Mouse (Mus musculus): ENCODE results near the gene Hoxb6. TPM values are rescaled to one million over a fixed set of nuclear protein-coding genes. Genes with fewer than 3 reads are reported as not detected.

The Hoxb6 gene
- total and polyA plus RNA-seq, 3 experiments: not detected

DNA sequence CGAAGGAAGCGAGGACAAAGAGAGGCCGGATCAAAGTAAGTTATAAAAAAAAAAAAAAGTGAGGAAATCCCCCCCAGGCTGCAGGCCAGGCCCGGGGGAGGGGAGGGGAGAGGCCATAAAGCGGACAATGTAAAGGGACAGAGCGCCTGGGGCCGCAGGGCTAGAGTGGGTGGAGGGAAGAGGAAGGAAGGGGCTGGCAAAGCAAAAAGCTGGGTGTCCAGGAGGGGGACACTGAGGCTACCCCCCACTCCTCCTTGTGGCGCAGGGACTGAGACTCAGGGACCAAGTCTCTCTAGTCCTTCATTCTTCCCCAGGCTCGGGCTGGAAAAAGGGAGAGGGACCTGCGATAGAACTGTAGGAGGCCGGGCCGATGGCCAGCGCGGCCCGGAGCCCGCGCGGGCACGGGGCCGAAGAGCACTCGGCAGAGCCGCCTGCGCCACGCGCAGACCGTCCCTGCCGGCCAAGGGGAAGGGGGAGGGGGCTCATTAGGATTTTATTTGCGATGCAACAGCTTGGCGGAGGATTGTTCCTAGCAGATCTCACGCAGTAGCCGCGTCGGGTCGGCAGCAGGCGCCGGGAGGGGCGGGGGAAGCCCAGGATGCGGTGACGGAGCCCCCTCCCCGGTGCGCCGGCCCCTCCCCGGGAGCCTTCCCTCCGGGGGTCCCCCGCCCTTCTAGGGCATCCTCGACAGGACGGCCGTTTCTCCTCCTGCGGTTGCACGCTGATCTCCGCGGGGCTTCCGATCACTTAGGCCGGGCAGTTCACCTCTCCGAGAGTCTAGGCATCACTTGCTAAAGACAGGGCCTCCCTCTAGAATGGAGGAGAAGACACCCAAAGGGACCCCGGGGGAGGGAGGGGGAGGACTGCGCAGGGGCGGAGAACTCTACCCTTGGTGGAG, 20.0 kb upstream of the Hoxb6 start:
- Histone ChIP-seq H3K9ac (ENCODE audit: control insufficient read depth, low read depth, low read length, poor library complexity, severe bottlenecking) (no peak overlapping the region), H3K4me1 (ENCODE audit: control insufficient read depth in 1 of 2, insufficient read depth in 2 of 2, low read length in 2 of 2) (no peaks in the 10 kb centered on the region), H3K36me3 (ENCODE audit: control insufficient read depth in 1 of 2, insufficient read depth in 2 of 2, low read length in 2 of 2) (no peaks in the 10 kb centered on the region), H3K79me2 (ENCODE audit: control insufficient read depth, insufficient read depth, low read length, poor library complexity) (no peaks in the 10 kb centered on the region), H3K9me3 (replicated peaks; ENCODE audit: insufficient read depth, low read length) (no peaks in the 10 kb centered on the region), H3K4me3 (ENCODE audit: control insufficient read depth in 1 of 2, insufficient read depth in 1 of 2, low read depth in 2 of 2, low read length in 2 of 2) (no peak overlapping the region), H3K27ac (ENCODE audit: control insufficient read depth, low read depth, low read length) (no peak overlapping the region), H3K27me3 (ENCODE audit: control insufficient read depth in 1 of 2, insufficient read depth in 2 of 2, low read length in 2 of 2) (peaks cover 7 to 13% of the 10 kb centered on the region in 2 experiments)
- DNase-seq (ENCODE audit: low read depth, low spot score): no peak
- TF ChIP-seq GATA1 (IDR thresholded peaks at IDR 0.05; ENCODE audit: low read depth, low read length) (no peak), NRF1 (IDR thresholded peaks at IDR 0.05; ENCODE audit: insufficient read depth, low read depth, low read length, poor library complexity, severe bottlenecking) (no peak), GABPA (IDR thresholded peaks at IDR 0.05; ENCODE audit: low read depth, low read length) (no peak), POLR2A (IDR thresholded peaks at IDR 0.05; ENCODE audit: control insufficient read depth in 1 of 2, insufficient read depth in 1 of 2, low read depth in 1 of 2, low read length in 2 of 2, poor library complexity in 1 of 2) (no peak), CHD1 (IDR thresholded peaks at IDR 0.05; ENCODE audit: low read depth, low read length) (no peak), MAX (IDR thresholded peaks at IDR 0.05; ENCODE audit: low read length) (no peak)

- H3K9ac ChIP-seq (ENCODE audit: control insufficient read depth, low read depth, low read length, poor library complexity, severe bottlenecking): no peak overlapping the region
- no peaks in the 10 kb centered on the region for H3K36me3 ChIP-seq (ENCODE audit: control insufficient read depth in 1 of 2, insufficient read depth in 2 of 2, low read length in 2 of 2)
- H3K4me1 ChIP-seq (ENCODE audit: control insufficient read depth in 1 of 2, insufficient read depth in 2 of 2, low read length in 2 of 2): no peaks in the 10 kb centered on the region
- no peak for DNase-seq (ENCODE audit: low read depth, low spot score)
- no peak overlapping the region for H3K4me3 ChIP-seq (ENCODE audit: control insufficient read depth in 1 of 2, insufficient read depth in 1 of 2, low read depth in 2 of 2, low read length in 2 of 2)
- H3K27me3 ChIP-seq (ENCODE audit: control insufficient read depth in 1 of 2, insufficient read depth in 2 of 2, low read length in 2 of 2): peaks cover 0 to 1% of the 10 kb centered on the region in 2 experiments; a peak in 2 of 4 replicates
- H3K27ac ChIP-seq (ENCODE audit: control insufficient read depth, low read depth, low read length): no peak overlapping the region
- no peaks in the 10 kb centered on the region for H3K9me3 ChIP-seq (replicated peaks; ENCODE audit: insufficient read depth, low read length)
- TF ChIP-seq USF2 (IDR thresholded peaks at IDR 0.05; ENCODE audit: borderline replicate concordance in 1 of 2, insufficient read depth in 1 of 2, low read depth in 1 of 2, low read length in 2 of 2): no peak
- TF ChIP-seq GABPA (IDR thresholded peaks at IDR 0.05; ENCODE audit: low read depth, low read length): no peak
- TF ChIP-seq E2F4 (IDR thresholded peaks at IDR 0.05; ENCODE audit: borderline replicate concordance, low read depth, low read length): no peak
- no peak for TF ChIP-seq ZMIZ1 (IDR thresholded peaks at IDR 0.05; ENCODE audit: low read depth, low read length)
- TF ChIP-seq USF1 (IDR thresholded peaks at IDR 0.05; ENCODE audit: low read depth, low read length): no peak
- TF ChIP-seq GATA1 (IDR thresholded peaks at IDR 0.05; ENCODE audit: low read depth, low read length): no peak
- no peak for TF ChIP-seq SIN3A (IDR thresholded peaks at IDR 0.05; ENCODE audit: low read length)
- no peak for TF ChIP-seq CTCF (IDR thresholded peaks at IDR 0.05 in 2 of 3, conservative IDR thresholded peaks at IDR 0.05 in 1 of 3; ENCODE audit: control insufficient read depth in 1 of 3, insufficient read depth in 1 of 3, low read depth in 2 of 3, low read length in 3 of 3, poor library complexity in 1 of 3, severe bottlenecking in 1 of 3)
- no peak for TF ChIP-seq CHD1 (IDR thresholded peaks at IDR 0.05; ENCODE audit: low read depth, low read length)
- no peak for TF ChIP-seq ZKSCAN1 (IDR thresholded peaks at IDR 0.05; ENCODE audit: low read depth, low read length)
- TF ChIP-seq HCFC1 (IDR thresholded peaks at IDR 0.05; ENCODE audit: low read depth, low read length): no peak
- no peak for TF ChIP-seq POLR2AphosphoS2 (IDR thresholded peaks at IDR 0.05; ENCODE audit: low read length)
- TF ChIP-seq POLR2AphosphoS5 (IDR thresholded peaks at IDR 0.05; ENCODE audit: borderline replicate concordance, low read depth, low read length): no peak
- no peaks in the 10 kb centered on the region for H3K79me2 ChIP-seq (ENCODE audit: control insufficient read depth, insufficient read depth, low read length, poor library complexity)
Measured at GRCm38 (mm10) chr11:96274428-96274827, 17.8 kb upstream of the Hoxb6 start.
